In genomic region chr5:134182735-134183134, GRCm38 (mm10) we compare ENCODE assay signal across 8 mouse cellular contexts. TPM values are rescaled to one million over a fixed set of nuclear protein-coding genes. Genes with fewer than 3 reads are reported as not detected.
A peak's percentile ranks its signal among the peaks of the same experiment; 100 is the strongest.
DNase-seq lines count a peak whose midpoint lies in the region; ATAC-seq lines count a peak whose summit lies in the region.

No protein-coding gene starts in this region.

- DNase-seq in adrenal gland, adult (ENCODE audit: inconsistent age in 2 of 2, low spot score in 1 of 2): peak; percentile 67 to 84
- DNase-seq in adrenal gland, postnatal 4 days (ENCODE audit: low spot score in 2 of 2): no peak
- DNase-seq in hindbrain, embryonic 14.5 days (ENCODE audit: low spot score): no peak
- DNase-seq in liver, embryonic 11.5 days (ENCODE audit: low spot score): no peak
- DNase-seq in urinary bladder, postnatal 10 days (ENCODE audit: low spot score): no peak
- DNase-seq in c-Kit-positive CD71-positive TER-119-positive erythroid progenitor cells, embryonic 14.5 days (ENCODE audit: low spot score): no peak

- H3K4me3 ChIP-seq in embryonic facial prominence, embryonic 15.5 days (replicated peaks): no peak overlapping the region; the same call in 1 of the 2 replicates
- peak overlapping the region; percentile 59; the same call in 1 of the 2 replicates for H3K4me3 ChIP-seq in hindbrain, embryonic 14.5 days (replicated peaks; ENCODE audit: low read length)
- peak overlapping the region; percentile 81; the same call in 1 of the 2 replicates for H3K4me3 ChIP-seq in liver, embryonic 11.5 days (ENCODE audit: low read depth, low read length)
- peak overlapping the region; percentile 78; the same call in 1 of the 2 replicates for H3K4me3 ChIP-seq in neural tube, embryonic 15.5 days (replicated peaks)

- peaks cover 20% of the 10 kb centered on the region for H3K4me1 ChIP-seq in embryonic facial prominence, embryonic 15.5 days
- H3K4me1 ChIP-seq in hindbrain, embryonic 14.5 days (replicated peaks; ENCODE audit: control insufficient read depth, insufficient read depth, low read length): peaks cover 15% of the 10 kb centered on the region
- peaks cover 10% of the 10 kb centered on the region for H3K4me1 ChIP-seq in liver, embryonic 11.5 days (replicated peaks; ENCODE audit: control insufficient read depth, insufficient read depth, low read length)
- peaks cover 27% of the 10 kb centered on the region for H3K4me1 ChIP-seq in neural tube, embryonic 15.5 days

- no peak for ATAC-seq in embryonic facial prominence, embryonic 15.5 days (ENCODE audit: insufficient number of reproducible peaks, low FRiP score, low TSS enrichment, low read depth)
- no peak for ATAC-seq in hindbrain, embryonic 14.5 days (ENCODE audit: low FRiP score)
- ATAC-seq in liver, embryonic 11.5 days (replicated peaks; ENCODE audit: low FRiP score): no peak
- no peak for ATAC-seq in neural tube, embryonic 15.5 days (ENCODE audit: low FRiP score)

- H3K9ac ChIP-seq in embryonic facial prominence, embryonic 15.5 days: no peak overlapping the region
- peak overlapping the region; percentile 73 for H3K9ac ChIP-seq in hindbrain, embryonic 14.5 days
- 0 out of 2 replicates have a peak overlapping the region, but pooled peaks have one; percentile 6 for H3K9ac ChIP-seq in liver, embryonic 11.5 days (ENCODE audit: low read depth, low read length)
- H3K9ac ChIP-seq in neural tube, embryonic 15.5 days (replicated peaks): peak overlapping the region; percentile 84

- H3K36me3 ChIP-seq in embryonic facial prominence, embryonic 15.5 days: no peaks in the 10 kb centered on the region
- H3K36me3 ChIP-seq in hindbrain, embryonic 14.5 days (replicated peaks; ENCODE audit: control insufficient read depth, insufficient read depth): no peaks in the 10 kb centered on the region
- no peaks in the 10 kb centered on the region for H3K36me3 ChIP-seq in liver, embryonic 11.5 days (ENCODE audit: control insufficient read depth, insufficient read depth, low read length)
- H3K36me3 ChIP-seq in neural tube, embryonic 15.5 days: no peaks in the 10 kb centered on the region

- H3K4me2 ChIP-seq in embryonic facial prominence, embryonic 15.5 days (replicated peaks): peak overlapping the region; percentile 89
- H3K4me2 ChIP-seq in hindbrain, embryonic 14.5 days (replicated peaks): peak overlapping the region; percentile 59
- peak overlapping the region; percentile 91 for H3K4me2 ChIP-seq in liver, embryonic 11.5 days
- H3K4me2 ChIP-seq in neural tube, embryonic 15.5 days: peak overlapping the region; percentile 83

- no peaks in the 10 kb centered on the region for H3K9me3 ChIP-seq in embryonic facial prominence, embryonic 15.5 days (replicated peaks)
- H3K9me3 ChIP-seq in hindbrain, embryonic 14.5 days (ENCODE audit: control insufficient read depth, low read length): no peaks in the 10 kb centered on the region
- no peaks in the 10 kb centered on the region for H3K9me3 ChIP-seq in liver, embryonic 11.5 days (ENCODE audit: control insufficient read depth, low read length)
- no peaks in the 10 kb centered on the region for H3K9me3 ChIP-seq in neural tube, embryonic 15.5 days (replicated peaks)

- H3K27me3 ChIP-seq in embryonic facial prominence, embryonic 15.5 days: no peaks in the 10 kb centered on the region
- no peaks in the 10 kb centered on the region for H3K27me3 ChIP-seq in hindbrain, embryonic 14.5 days (ENCODE audit: control insufficient read depth, insufficient read depth, low read length)
- H3K27me3 ChIP-seq in liver, embryonic 11.5 days (replicated peaks; ENCODE audit: control insufficient read depth, insufficient read depth, low read length): no peaks in the 10 kb centered on the region
- no peaks in the 10 kb centered on the region for H3K27me3 ChIP-seq in neural tube, embryonic 15.5 days (replicated peaks)

- WGBS in embryonic facial prominence, embryonic 15.5 days: 69% methylated on average over 4 of the region's 4 CpGs
- 67% methylated on average over 4 of the region's 4 CpGs for WGBS in hindbrain, embryonic 14.5 days
- 68% methylated on average over 4 of the region's 4 CpGs for whole genome bisulfite sequencing in liver, embryonic 11.5 days
- WGBS in neural tube, embryonic 15.5 days: 52% methylated on average over 4 of the region's 4 CpGs

- no peak overlapping the region for H3K27ac ChIP-seq in embryonic facial prominence, embryonic 15.5 days (replicated peaks)
- no peak overlapping the region for H3K27ac ChIP-seq in hindbrain, embryonic 14.5 days
- no peak overlapping the region for H3K27ac ChIP-seq in liver, embryonic 11.5 days (ENCODE audit: low read depth, low read length)
- H3K27ac ChIP-seq in neural tube, embryonic 15.5 days (replicated peaks): 0 out of 2 replicates have a peak overlapping the region, but pooled peaks have one; percentile 2

RNA-seq across cellular contexts. Expression of gene Gtf2ird2, which starts 1.1 kb away (rescaled TPM):
- 10 to 100 TPM; 13.9 to 15.9 TPM for total RNA-seq in adrenal gland, postnatal 4 days (2021)
- 8.8 and 9.0 TPM in 2 replicates for polyA plus RNA-seq in embryonic facial prominence, embryonic 15.5 days (2015; fragmentation: Nextera tagmentation; extraction: Ambion mirVana)
- 11.6 and 13.5 TPM in 2 replicates for polyA plus RNA-seq in hindbrain, embryonic 14.5 days (2014; fragmentation: Nextera tagmentation; extraction: Ambion mirVana)
- polyA plus RNA-seq in liver, embryonic 11.5 days (2014; fragmentation: Nextera tagmentation; extraction: Ambion mirVana): 5.1 and 5.9 TPM in 2 replicates
- polyA plus RNA-seq in neural tube, embryonic 15.5 days (2015; fragmentation: Nextera tagmentation; extraction: Ambion mirVana): 12.4 and 14.4 TPM in 2 replicates

RNA-seq across cellular contexts. Expression of gene Rcc1l, which starts 6.2 kb away (rescaled TPM):
- total RNA-seq in adrenal gland, postnatal 4 days (2021): 10 to 100 TPM; 33.0 to 35.6 TPM
- polyA plus RNA-seq in embryonic facial prominence, embryonic 15.5 days (2015; fragmentation: Nextera tagmentation; extraction: Ambion mirVana): 26.1 and 29.4 TPM in 2 replicates
- polyA plus RNA-seq in hindbrain, embryonic 14.5 days (2014; fragmentation: Nextera tagmentation; extraction: Ambion mirVana): 16.6 and 17.5 TPM in 2 replicates
- polyA plus RNA-seq in liver, embryonic 11.5 days (2014; fragmentation: Nextera tagmentation; extraction: Ambion mirVana): 39.1 and 43.8 TPM in 2 replicates
- polyA plus RNA-seq in neural tube, embryonic 15.5 days (2015; fragmentation: Nextera tagmentation; extraction: Ambion mirVana): 20.3 and 21.6 TPM in 2 replicates

RNA-seq across cellular contexts. Expression of gene Ncf1, which starts 46.7 kb away (rescaled TPM):
- total RNA-seq in adrenal gland, postnatal 4 days (2021): 10 to 100 TPM in 1 of 2 experiments, 1 to 10 TPM in 1; 5.2 to 10.3 TPM
- 10.2 and 10.3 TPM in 2 replicates for polyA plus RNA-seq in embryonic facial prominence, embryonic 15.5 days (2015; fragmentation: Nextera tagmentation; extraction: Ambion mirVana)
- 2.3 and 2.6 TPM in 2 replicates for polyA plus RNA-seq in hindbrain, embryonic 14.5 days (2014; fragmentation: Nextera tagmentation; extraction: Ambion mirVana)
- 9.3 and 11.7 TPM in 2 replicates for polyA plus RNA-seq in liver, embryonic 11.5 days (2014; fragmentation: Nextera tagmentation; extraction: Ambion mirVana)
- 2.5 and 5.1 TPM in 2 replicates for polyA plus RNA-seq in neural tube, embryonic 15.5 days (2015; fragmentation: Nextera tagmentation; extraction: Ambion mirVana)

Comparison
In these comparisons a context has a peak if more than half of its experiments do, and no peak if none do; other contexts are left out.
1. DNase-seq: peak in adrenal gland, adult (2 of 2); none in adrenal gland, postnatal 4 days (0 of 2), hindbrain, embryonic 14.5 days (single experiment), liver, embryonic 11.5 days (single experiment), urinary bladder, postnatal 10 days (single experiment) and c-Kit-positive CD71-positive TER-119-positive erythroid progenitor cells, embryonic 14.5 days (single experiment).
2. Peak in every context shown above with its lines, with median percentiles within 50 percentile points of each other: H3K4me2 ChIP-seq.